ENCODE assay signal across 8 mouse cellular contexts in genomic region chr7:16474445-16474844, GRCm38 (mm10). TPM values are rescaled to one million over a fixed set of nuclear protein-coding genes. Genes with fewer than 3 reads are reported as not detected.
A peak's percentile ranks its signal among the peaks of the same experiment; 100 is the strongest.
DNase-seq lines count a peak whose midpoint lies in the region; ATAC-seq and TF ChIP-seq lines count a peak whose summit lies in the region.

No protein-coding gene starts in this region.

- DNase-seq in liver, adult 2 months (ENCODE audit: extremely low read depth, low read depth, low spot score) = no peak
- DNase-seq in retina, postnatal 1 day = peak; percentile 55
- no peak for DNase-seq in right cerebral cortex, postnatal 10 days (ENCODE audit: low spot score in 2 of 2)
- DNase-seq in right cerebral cortex, adult 18-20 months = no peak
- DNase-seq in thymus, adult 18-20 months = no peak

- H3K4me2 ChIP-seq in forebrain, embryonic 16.5 days (ENCODE audit: low read length) = peak overlapping the region; percentile 23; the same call in 1 of the 2 replicates

- H3K4me1 ChIP-seq in megakaryocyte, embryonic 14.5 days = peaks cover 29% of the 10 kb centered on the region
- peaks cover 26% of the 10 kb centered on the region for H3K4me1 ChIP-seq in forebrain, embryonic 16.5 days (replicated peaks; ENCODE audit: control insufficient read depth, insufficient read depth, low read length)
- no peaks in the 10 kb centered on the region for H3K4me1 ChIP-seq in liver, adult 2 months (ENCODE audit: control insufficient read depth, insufficient read depth, low read length)

- H3K79me2 ChIP-seq in liver, adult 2 months (ENCODE audit: control insufficient read depth, insufficient read depth, low read length) = no peaks in the 10 kb centered on the region

- TF ChIP-seq CTCF in liver, adult 2 months (IDR thresholded peaks at IDR 0.05; ENCODE audit: low read depth, low read length) = no peak

- 4% methylated on average over 33 of the region's 33 CpGs for WGBS in forebrain, embryonic 16.5 days
- 11% methylated on average over 33 of the region's 33 CpGs for WGBS in liver, adult 2 months

- H3K9ac ChIP-seq in forebrain, embryonic 16.5 days (replicated peaks; ENCODE audit: low read depth, low read length) = no peak overlapping the region
- no peak overlapping the region for H3K9ac ChIP-seq in liver, adult 2 months (ENCODE audit: low read depth, low read length)

- H3K36me3 ChIP-seq in megakaryocyte, embryonic 14.5 days (replicated peaks; ENCODE audit: low read length) = no peaks in the 10 kb centered on the region
- H3K36me3 ChIP-seq in forebrain, embryonic 16.5 days (ENCODE audit: control insufficient read depth, insufficient read depth) = no peaks in the 10 kb centered on the region
- H3K36me3 ChIP-seq in liver, adult 2 months (ENCODE audit: control insufficient read depth, insufficient read depth, low read length) = no peaks in the 10 kb centered on the region

- ATAC-seq in megakaryocyte, adult 5-6 weeks (ENCODE audit: poor library complexity, severe bottlenecking) = no peak
- no peak for ATAC-seq in forebrain, embryonic 16.5 days

- H3K27ac ChIP-seq in forebrain, embryonic 16.5 days (ENCODE audit: low read length) = no peak overlapping the region
- H3K27ac ChIP-seq in liver, adult 2 months (replicated peaks; ENCODE audit: insufficient read depth, low read depth, low read length) = no peak overlapping the region

- peaks cover 81% of the 10 kb centered on the region for H3K27me3 ChIP-seq in megakaryocyte, embryonic 14.5 days (replicated peaks)
- H3K27me3 ChIP-seq in forebrain, embryonic 16.5 days (replicated peaks; ENCODE audit: control insufficient read depth, insufficient read depth, low read length) = peaks cover 68% of the 10 kb centered on the region
- H3K27me3 ChIP-seq in liver, adult 2 months (ENCODE audit: control insufficient read depth, insufficient read depth, low read length) = peaks cover 15% of the 10 kb centered on the region

- TF ChIP-seq POLR2A in liver, adult 2 months (IDR thresholded peaks at IDR 0.05; ENCODE audit: extremely low read depth, insufficient read depth, low read length) = no peak

- peak overlapping the region; percentile 73 for H3K4me3 ChIP-seq in megakaryocyte, embryonic 14.5 days (replicated peaks)
- peak overlapping the region; percentile 14 for H3K4me3 ChIP-seq in forebrain, embryonic 16.5 days (replicated peaks; ENCODE audit: low read length)
- H3K4me3 ChIP-seq in liver, adult 2 months (ENCODE audit: insufficient read depth, low read depth, low read length) = peak overlapping the region; percentile 18; the same call in 1 of the 2 replicates

- peaks cover 7% of the 10 kb centered on the region; the same call in 1 of the 2 replicates for H3K9me3 ChIP-seq in megakaryocyte, embryonic 14.5 days
- H3K9me3 ChIP-seq in forebrain, embryonic 16.5 days (ENCODE audit: control insufficient read depth, low read length) = no peaks in the 10 kb centered on the region

RNA-seq across cellular contexts. Expression of gene Npas1, which starts 3.1 kb away (rescaled TPM):
- polyA plus RNA-seq in megakaryocyte, embryonic 14.5 days (2012; ENCODE audit: insufficient read depth, low replicate concordance) = not detected in 2 replicates
- total RNA-seq in megakaryocyte, adult 5-6 weeks (2015) = not detected in 2 replicates
- total RNA-seq in megakaryocyte, adult 5-6 weeks (2017) = not detected in 2 replicates
- 7.6 and 8.2 TPM in 2 replicates for polyA plus RNA-seq in forebrain, embryonic 16.5 days (2015; fragmentation: Nextera tagmentation; extraction: Ambion mirVana)
- total RNA-seq in liver, adult 2 months (2014; rRNA removed) = not detected in 2 replicates
- not detected in 2 replicates for polyA plus RNA-seq in liver, adult 2 months (2012; rRNA removed)

RNA-seq across cellular contexts. Expression of gene Tmem160, which starts 21.9 kb away (rescaled TPM):
- polyA plus RNA-seq in megakaryocyte, embryonic 14.5 days (2012; ENCODE audit: insufficient read depth, low replicate concordance) = 185 and 233 TPM in 2 replicates
- total RNA-seq in megakaryocyte, adult 5-6 weeks (2015) = 24.2 and 33.1 TPM in 2 replicates
- 10.7 and 12.8 TPM in 2 replicates for total RNA-seq in megakaryocyte, adult 5-6 weeks (2017)
- polyA plus RNA-seq in forebrain, embryonic 16.5 days (2015; fragmentation: Nextera tagmentation; extraction: Ambion mirVana) = 65.1 and 66.7 TPM in 2 replicates
- total RNA-seq in liver, adult 2 months (2014; rRNA removed) = 31.7 and 32.0 TPM in 2 replicates
- 114 and 128 TPM in 2 replicates for polyA plus RNA-seq in liver, adult 2 months (2012; rRNA removed)

Comparison
In these comparisons a context has a peak if more than half of its experiments do, and no peak if none do; other contexts are left out.
1. H3K4me3 ChIP-seq: peak in every context shown above with its lines; median percentile 73 in megakaryocyte, embryonic 14.5 days; 18 in liver, adult 2 months; 14 in forebrain, embryonic 16.5 days.